Mouse (Mus musculus) MN1 (cell line): ENCODE results near the gene Abcb9.
A peak's percentile ranks its signal among the peaks of the same experiment; 100 is the strongest.

Experiments
- DNase-seq: peaks from one replicate; pipeline ENCODE4 v3.0.0-alpha.2; 2016; ENCODE audit warnings: low spot score

The Abcb9 gene

GRCm38 (mm10) chr5:124031068-124031955 is 64.3 kb downstream of the Abcb9 start:
- DNase-seq = peak; percentile 65

- peak; percentile 24 for DNase-seq
These were observed 65.1 kb downstream of the Abcb9 start for GRCm38 (mm10) chr5:124030386-124031067.

GRCm38 (mm10) chr5:124029220-124030035 is 66.2 kb downstream of the Abcb9 start:
- no peak for DNase-seq

GRCm38 (mm10) chr5:124028680-124029079 is 66.9 kb downstream of the Abcb9 start:
- no peak for DNase-seq

- DNase-seq = no peak
These were observed 67.7 kb downstream of the Abcb9 start for GRCm38 (mm10) chr5:124027702-124028470.

- DNase-seq = no peak
These were observed 69.0 kb downstream of the Abcb9 start for GRCm38 (mm10) chr5:124026568-124026967.

- DNase-seq = no peak
These were observed 69.8 kb downstream of the Abcb9 start for GRCm38 (mm10) chr5:124025587-124026441.

GRCm38 (mm10) chr5:124025146-124025545 is 70.5 kb downstream of the Abcb9 start:
- no peak for DNase-seq

- no peak for DNase-seq
These were observed 70.9 kb downstream of the Abcb9 start for GRCm38 (mm10) chr5:124024677-124025076.

GRCm38 (mm10) chr5:124022365-124022764 is 73.2 kb downstream of the Abcb9 start:
- DNase-seq = no peak

GRCm38 (mm10) chr5:124021701-124022100 is 73.9 kb downstream of the Abcb9 start:
- DNase-seq = no peak

- no peak for DNase-seq
These were observed 74.5 kb downstream of the Abcb9 start for GRCm38 (mm10) chr5:124021148-124021547.

GRCm38 (mm10) chr5:124019348-124020216 is 76.0 kb downstream of the Abcb9 start:
- DNase-seq = no peak

GRCm38 (mm10) chr5:124018651-124019050 is 76.9 kb downstream of the Abcb9 start:
- no peak for DNase-seq

- DNase-seq = no peak
These were observed 77.7 kb downstream of the Abcb9 start for GRCm38 (mm10) chr5:124017941-124018340.

- DNase-seq = no peak
These were observed 79.2 kb downstream of the Abcb9 start for GRCm38 (mm10) chr5:124016291-124016821.

- DNase-seq = no peak
These were observed 79.9 kb downstream of the Abcb9 start for GRCm38 (mm10) chr5:124015727-124016126.

- no peak for DNase-seq
These were observed 80.8 kb downstream of the Abcb9 start for GRCm38 (mm10) chr5:124014791-124015251.

GRCm38 (mm10) chr5:124014180-124014579 is 81.4 kb downstream of the Abcb9 start:
- no peak for DNase-seq
